Mouse (Mus musculus): ENCODE measurements at regions not wholly inside any gene's neighbourhood (a gene's known extent, or its start where the extent isn't known, plus 50 kb on each side); places are given as distances from the start of the nearest gene placed in this dataset.
"Not testable (repeated sequence)": the region's sequence is repeated elsewhere in the genome, so short reads cannot be mapped to it uniquely, and the experiment has no call there.

- no peaks in the 10 kb centered on the region for H3K27me3 ChIP-seq (ENCODE audit: control insufficient read depth, insufficient read depth, low read length)
- H3K9ac ChIP-seq (ENCODE audit: low read depth, low read length), result no peak overlapping the region
- no peaks in the 10 kb centered on the region for H3K4me1 ChIP-seq (ENCODE audit: control insufficient read depth, insufficient read depth, low read length)
- no peak for ATAC-seq (replicated peaks; ENCODE audit: insufficient number of reproducible peaks, low FRiP score, low TSS enrichment)
- no peaks in the 10 kb centered on the region for H3K9me3 ChIP-seq (replicated peaks; ENCODE audit: control insufficient read depth, low read length)
- 87% methylated on average over 6 of the region's 6 CpGs for WGBS (ENCODE audit: insufficient replicate concordance)
- H3K27ac ChIP-seq (ENCODE audit: low read depth, low read length), result no peak overlapping the region
- no peak overlapping the region for H3K4me3 ChIP-seq (ENCODE audit: low read depth, low read length)
- no peak overlapping the region for H3K4me2 ChIP-seq
- no peaks in the 10 kb centered on the region for H3K36me3 ChIP-seq (ENCODE audit: control insufficient read depth, insufficient read depth, low read length)
Observed at GRCm38 (mm10) chr15:3720668-3721340, 137.5 kb upstream of the Ghr start.

- WGBS (ENCODE audit: insufficient replicate concordance), result 74% methylated on average over 1 of the region's 1 CpGs
- no peaks in the 10 kb centered on the region for H3K27me3 ChIP-seq (ENCODE audit: control insufficient read depth, insufficient read depth, low read length)
Observed at GRCm38 (mm10) chr15:3711764-3712163, 128.5 kb upstream of the Ghr start.

GRCm38 (mm10) chr15:3707089-3708078, 124.1 kb upstream of the Ghr start:
- no peaks in the 10 kb centered on the region for H3K4me1 ChIP-seq (ENCODE audit: control insufficient read depth, insufficient read depth, low read length)
- ATAC-seq (replicated peaks; ENCODE audit: insufficient number of reproducible peaks, low FRiP score, low TSS enrichment), result no peak
- 70% methylated on average over 11 of the region's 11 CpGs for WGBS (ENCODE audit: insufficient replicate concordance)

More at GRCm38 (mm10) chr15:3711764-3712163, 128.5 kb upstream of the Ghr start:
- H3K9ac ChIP-seq (ENCODE audit: low read depth, low read length), result no peak overlapping the region
- ATAC-seq (replicated peaks; ENCODE audit: insufficient number of reproducible peaks, low FRiP score, low TSS enrichment), result no peak
- no peak overlapping the region for H3K4me3 ChIP-seq (ENCODE audit: low read depth, low read length)
- no peaks in the 10 kb centered on the region for H3K9me3 ChIP-seq (replicated peaks; ENCODE audit: control insufficient read depth, low read length)
- no peaks in the 10 kb centered on the region for H3K36me3 ChIP-seq (ENCODE audit: control insufficient read depth, insufficient read depth, low read length)
- no peaks in the 10 kb centered on the region for H3K4me1 ChIP-seq (ENCODE audit: control insufficient read depth, insufficient read depth, low read length)
- H3K4me2 ChIP-seq, result no peak overlapping the region
- no peak overlapping the region for H3K27ac ChIP-seq (ENCODE audit: low read depth, low read length)

GRCm38 (mm10) chr15:3699234-3699814, 116.0 kb upstream of the Ghr start:
- Histone ChIP-seq H3K4me2 (no peak overlapping the region), H3K4me1 (ENCODE audit: control insufficient read depth, insufficient read depth, low read length) (no peaks in the 10 kb centered on the region), H3K9ac (ENCODE audit: low read depth, low read length) (no peak overlapping the region), H3K27ac (ENCODE audit: low read depth, low read length) (no peak overlapping the region), H3K9me3 (replicated peaks; ENCODE audit: control insufficient read depth, low read length) (no peaks in the 10 kb centered on the region), H3K27me3 (ENCODE audit: control insufficient read depth, insufficient read depth, low read length) (no peaks in the 10 kb centered on the region), H3K36me3 (ENCODE audit: control insufficient read depth, insufficient read depth, low read length) (no peaks in the 10 kb centered on the region), H3K4me3 (ENCODE audit: low read depth, low read length) (no peak overlapping the region)
- 52% methylated on average over 4 of the region's 4 CpGs for WGBS (ENCODE audit: insufficient replicate concordance)
- ATAC-seq (replicated peaks; ENCODE audit: insufficient number of reproducible peaks, low FRiP score, low TSS enrichment), result no peak

More at GRCm38 (mm10) chr15:3707089-3708078, 124.1 kb upstream of the Ghr start:
- Histone ChIP-seq H3K9me3 (replicated peaks; ENCODE audit: control insufficient read depth, low read length) (no peaks in the 10 kb centered on the region), H3K9ac (ENCODE audit: low read depth, low read length) (no peak overlapping the region), H3K27ac (ENCODE audit: low read depth, low read length) (no peak overlapping the region), H3K36me3 (ENCODE audit: control insufficient read depth, insufficient read depth, low read length) (no peaks in the 10 kb centered on the region), H3K4me2 (no peak overlapping the region), H3K27me3 (ENCODE audit: control insufficient read depth, insufficient read depth, low read length) (no peaks in the 10 kb centered on the region), H3K4me3 (ENCODE audit: low read depth, low read length) (no peak overlapping the region)

GRCm38 (mm10) chr15:3685254-3685653, 102.0 kb upstream of the Ghr start:
- WGBS (ENCODE audit: insufficient replicate concordance), result 41% methylated on average over 1 of the region's 1 CpGs

GRCm38 (mm10) chr15:3677026-3677425, 93.7 kb upstream of the Ghr start:
- not testable (repeated sequence) for H3K27ac ChIP-seq (ENCODE audit: low read depth, low read length); H3K9ac ChIP-seq (ENCODE audit: low read depth, low read length); H3K4me2 ChIP-seq; H3K9me3 ChIP-seq (replicated peaks; ENCODE audit: control insufficient read depth, low read length); H3K4me3 ChIP-seq (ENCODE audit: low read depth, low read length); H3K27me3 ChIP-seq (ENCODE audit: control insufficient read depth, insufficient read depth, low read length); ATAC-seq (replicated peaks; ENCODE audit: insufficient number of reproducible peaks, low FRiP score, low TSS enrichment); H3K36me3 ChIP-seq (ENCODE audit: control insufficient read depth, insufficient read depth, low read length); H3K4me1 ChIP-seq (ENCODE audit: control insufficient read depth, insufficient read depth, low read length)
- 46% methylated on average over 4 of the region's 4 CpGs for WGBS (ENCODE audit: insufficient replicate concordance)

More at GRCm38 (mm10) chr15:3685254-3685653, 102.0 kb upstream of the Ghr start:
- ATAC-seq (replicated peaks; ENCODE audit: insufficient number of reproducible peaks, low FRiP score, low TSS enrichment), result no peak
- H3K4me1 ChIP-seq (ENCODE audit: control insufficient read depth, insufficient read depth, low read length), result no peaks in the 10 kb centered on the region
- no peaks in the 10 kb centered on the region for H3K9me3 ChIP-seq (replicated peaks; ENCODE audit: control insufficient read depth, low read length)
- no peak overlapping the region for H3K27ac ChIP-seq (ENCODE audit: low read depth, low read length)
- no peak overlapping the region for H3K9ac ChIP-seq (ENCODE audit: low read depth, low read length)
- H3K4me3 ChIP-seq (ENCODE audit: low read depth, low read length), result no peak overlapping the region
- H3K4me2 ChIP-seq, result no peak overlapping the region
- no peaks in the 10 kb centered on the region for H3K36me3 ChIP-seq (ENCODE audit: control insufficient read depth, insufficient read depth, low read length)
- no peaks in the 10 kb centered on the region for H3K27me3 ChIP-seq (ENCODE audit: control insufficient read depth, insufficient read depth, low read length)

GRCm38 (mm10) chr15:3672586-3672985, 89.3 kb upstream of the Ghr start:
- no peak for ATAC-seq (replicated peaks; ENCODE audit: insufficient number of reproducible peaks, low FRiP score, low TSS enrichment)
- Histone ChIP-seq H3K9me3 (replicated peaks; ENCODE audit: control insufficient read depth, low read length) (no peaks in the 10 kb centered on the region), H3K27me3 (ENCODE audit: control insufficient read depth, insufficient read depth, low read length) (no peaks in the 10 kb centered on the region), H3K4me3 (ENCODE audit: low read depth, low read length) (no peak overlapping the region), H3K27ac (ENCODE audit: low read depth, low read length) (no peak overlapping the region), H3K36me3 (ENCODE audit: control insufficient read depth, insufficient read depth, low read length) (no peaks in the 10 kb centered on the region), H3K9ac (ENCODE audit: low read depth, low read length) (no peak overlapping the region), H3K4me1 (ENCODE audit: control insufficient read depth, insufficient read depth, low read length) (no peaks in the 10 kb centered on the region), H3K4me2 (no peak overlapping the region)
- WGBS (ENCODE audit: insufficient replicate concordance), result 75% methylated on average over 2 of the region's 2 CpGs

GRCm38 (mm10) chr15:3671169-3671568, 87.9 kb upstream of the Ghr start:
- WGBS (ENCODE audit: insufficient replicate concordance), result 31% methylated on average over 3 of the region's 3 CpGs
- Histone ChIP-seq H3K9me3 (replicated peaks; ENCODE audit: control insufficient read depth, low read length) (no peaks in the 10 kb centered on the region), H3K36me3 (ENCODE audit: control insufficient read depth, insufficient read depth, low read length) (no peaks in the 10 kb centered on the region), H3K9ac (ENCODE audit: low read depth, low read length) (no peak overlapping the region), H3K4me2 (no peak overlapping the region), H3K27ac (ENCODE audit: low read depth, low read length) (no peak overlapping the region), H3K27me3 (ENCODE audit: control insufficient read depth, insufficient read depth, low read length) (no peaks in the 10 kb centered on the region), H3K4me3 (ENCODE audit: low read depth, low read length) (no peak overlapping the region), H3K4me1 (ENCODE audit: control insufficient read depth, insufficient read depth, low read length) (no peaks in the 10 kb centered on the region)
- ATAC-seq (replicated peaks; ENCODE audit: insufficient number of reproducible peaks, low FRiP score, low TSS enrichment), result no peak
